Mouse (Mus musculus): ENCODE results near the gene Eya4. TPM values are rescaled to one million over a fixed set of nuclear protein-coding genes. Genes with fewer than 3 reads are reported as not detected.

Gene Eya4
- total RNA-seq (2023): not detected

DNA sequence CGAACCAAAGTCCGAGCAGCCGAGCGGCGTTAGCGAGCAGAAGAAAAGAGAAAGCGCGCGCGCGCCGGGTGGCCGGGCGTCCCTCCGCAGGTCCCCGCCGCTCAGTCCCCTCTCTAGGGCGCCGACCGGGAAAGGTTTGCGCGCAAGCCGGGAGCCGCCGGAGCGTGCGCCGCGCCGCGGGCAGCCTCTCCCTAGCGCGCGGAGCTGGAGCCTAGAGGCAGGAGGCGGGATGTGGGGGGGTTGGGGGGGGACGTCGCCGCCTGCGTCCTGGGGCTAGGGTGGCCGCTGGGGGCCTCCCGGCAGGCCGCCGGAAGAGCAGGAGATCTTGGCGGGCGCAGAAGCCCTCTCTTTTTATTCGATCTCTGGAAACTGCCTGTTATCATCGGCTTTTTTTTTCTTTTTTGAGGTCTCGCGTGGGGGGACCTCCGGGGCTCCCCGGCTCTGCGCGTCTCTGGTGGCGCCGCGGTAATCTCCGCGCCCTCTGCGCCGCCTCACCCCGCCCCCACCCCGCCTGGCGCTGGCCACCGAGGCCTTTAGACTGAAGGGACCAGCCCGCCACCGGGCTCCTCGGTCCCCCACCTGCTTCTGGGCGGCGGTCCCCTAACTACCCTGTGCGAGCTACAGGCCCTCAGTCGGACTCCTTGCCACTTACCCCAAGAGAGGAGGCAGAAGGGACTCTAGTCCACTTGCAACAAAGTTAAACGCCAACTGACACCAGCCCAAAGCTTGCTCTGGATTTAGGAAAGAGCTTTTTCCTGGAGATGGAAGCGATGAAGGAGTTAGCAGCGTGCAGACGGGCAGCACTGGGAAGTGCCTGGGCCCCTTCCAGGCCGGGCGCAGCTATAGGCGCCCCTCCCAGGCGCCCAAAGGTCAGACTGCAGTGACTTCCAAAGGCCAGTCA is at the start of gene Eya4:
Gene Eya4 (minus strand): TSS at position 776 of the 901 bp plus-strand sequence.

